Mouse (Mus musculus): ENCODE measurements at regions not wholly inside any gene's neighbourhood (a gene's known extent, or its start where the extent isn't known, plus 50 kb on each side); places are given as distances from the start of the nearest gene placed in this dataset.

- DNase-seq (ENCODE audit: low spot score): no peak
Observed at GRCm38 (mm10) chrX:99291423-99291963, 155.6 kb downstream of the Efnb1 start.

GRCm38 (mm10) chrX:99287988-99288387 is 152.1 kb downstream of the Efnb1 start:
- no peak for DNase-seq (ENCODE audit: low spot score)

GRCm38 (mm10) chrX:99286876-99287275 is 150.9 kb downstream of the Efnb1 start:
- no peak for DNase-seq (ENCODE audit: low spot score)

GRCm38 (mm10) chrX:99285611-99286010 is 149.7 kb downstream of the Efnb1 start:
- DNase-seq (ENCODE audit: low spot score): peak; percentile 81

- no peak for DNase-seq (ENCODE audit: low spot score)
Observed at GRCm38 (mm10) chrX:99280991-99281390, 145.1 kb downstream of the Efnb1 start.

- peak; percentile 43 for DNase-seq (ENCODE audit: low spot score)
Observed at GRCm38 (mm10) chrX:99280543-99280942, 144.6 kb downstream of the Efnb1 start.

GRCm38 (mm10) chrX:99275536-99275935 is 139.6 kb downstream of the Efnb1 start:
- DNase-seq (ENCODE audit: low spot score): no peak

- no peak for DNase-seq (ENCODE audit: low spot score)
Observed at GRCm38 (mm10) chrX:99271908-99272307, 136.0 kb downstream of the Efnb1 start.

- no peak for DNase-seq (ENCODE audit: low spot score)
Observed at GRCm38 (mm10) chrX:99249038-99249607, 113.2 kb downstream of the Efnb1 start.

- no peak for DNase-seq (ENCODE audit: low spot score)
Observed at GRCm38 (mm10) chrX:99248181-99248580, 112.3 kb downstream of the Efnb1 start.

GRCm38 (mm10) chrX:99246704-99247103 is 110.8 kb downstream of the Efnb1 start:
- no peak for DNase-seq (ENCODE audit: low spot score)

GRCm38 (mm10) chrX:99246051-99246450 is 110.1 kb downstream of the Efnb1 start:
- DNase-seq (ENCODE audit: low spot score): no peak

GRCm38 (mm10) chrX:99245541-99245940 is 109.6 kb downstream of the Efnb1 start:
- no peak for DNase-seq (ENCODE audit: low spot score)

GRCm38 (mm10) chrX:99243251-99243650 is 107.3 kb downstream of the Efnb1 start:
- DNase-seq (ENCODE audit: low spot score): no peak

- DNase-seq (ENCODE audit: low spot score): no peak
Observed at GRCm38 (mm10) chrX:99241684-99242118, 105.8 kb downstream of the Efnb1 start.

- no peak for DNase-seq (ENCODE audit: low spot score)
Observed at GRCm38 (mm10) chrX:99233035-99233434, 97.1 kb downstream of the Efnb1 start.

GRCm38 (mm10) chrX:99232331-99232730 is 96.4 kb downstream of the Efnb1 start:
- DNase-seq (ENCODE audit: low spot score): peak; percentile 42

GRCm38 (mm10) chrX:99225111-99225752 is 89.3 kb downstream of the Efnb1 start:
- DNase-seq (ENCODE audit: low spot score): no peak

GRCm38 (mm10) chrX:99222017-99222416 is 86.1 kb downstream of the Efnb1 start:
- DNase-seq (ENCODE audit: low spot score): no peak

- DNase-seq (ENCODE audit: low spot score): no peak
Observed at GRCm38 (mm10) chrX:99220674-99221455, 84.9 kb downstream of the Efnb1 start.

- peak; percentile 72 for DNase-seq (ENCODE audit: low spot score)
Observed at GRCm38 (mm10) chrX:99218213-99218612, 82.3 kb downstream of the Efnb1 start.

- peak; percentile 54 for DNase-seq (ENCODE audit: low spot score)
Observed at GRCm38 (mm10) chrX:99216633-99217459, 80.9 kb downstream of the Efnb1 start.
